Mouse (Mus musculus): ENCODE results near the gene Igfbp6. TPM values are rescaled to one million over a fixed set of nuclear protein-coding genes. Genes with fewer than 3 reads are reported as not detected.

Igfbp6 gene
- polyA plus RNA-seq, 1 experiment from 2014 or later: 1.6 TPM

GRCm38 (mm10) chr15:102176571-102177316 lies 32.6 kb downstream of the Igfbp6 start:
- no peak for DNase-seq
- Histone ChIP-seq H3K9me3 (ENCODE audit: control insufficient read depth, low read length) (no peaks in the 10 kb centered on the region), H3K4me3 (replicated peaks; ENCODE audit: low read depth, low read length) (no peak overlapping the region), H3K4me2 (ENCODE audit: low read length) (no peak overlapping the region), H3K27me3 (ENCODE audit: control insufficient read depth, insufficient read depth, low read length) (no peaks in the 10 kb centered on the region), H3K9ac (replicated peaks; ENCODE audit: low read length) (no peak overlapping the region), H3K27ac (replicated peaks; ENCODE audit: low read depth, low read length) (no peak overlapping the region), H3K4me1 (ENCODE audit: control insufficient read depth, insufficient read depth, low read length) (no peaks in the 10 kb centered on the region), H3K36me3 (ENCODE audit: control insufficient read depth, insufficient read depth, low read length) (0 out of 2 replicates have a peak, but pooled peaks cover 6% of the 10 kb centered on the region)
- 91% methylated on average over 7 of the region's 7 CpGs for WGBS
- no peak for ATAC-seq (ENCODE audit: low FRiP score, low TSS enrichment)

- H3K4me2 ChIP-seq (ENCODE audit: low read length): no peak overlapping the region
- ATAC-seq (ENCODE audit: low FRiP score, low TSS enrichment) (no peak), DNase-seq (no peak)
- H3K4me3 ChIP-seq (replicated peaks; ENCODE audit: low read depth, low read length): no peak overlapping the region
- H3K9ac ChIP-seq (replicated peaks; ENCODE audit: low read length): no peak overlapping the region
- H3K27ac ChIP-seq (replicated peaks; ENCODE audit: low read depth, low read length): no peak overlapping the region
- H3K36me3 ChIP-seq (ENCODE audit: control insufficient read depth, insufficient read depth, low read length): 0 out of 2 replicates have a peak, but pooled peaks cover 6% of the 10 kb centered on the region
- H3K27me3 ChIP-seq (ENCODE audit: control insufficient read depth, insufficient read depth, low read length): no peaks in the 10 kb centered on the region
- WGBS: 84% methylated on average over 8 of the region's 8 CpGs
- no peaks in the 10 kb centered on the region for H3K9me3 ChIP-seq (ENCODE audit: control insufficient read depth, low read length)
- no peaks in the 10 kb centered on the region for H3K4me1 ChIP-seq (ENCODE audit: control insufficient read depth, insufficient read depth, low read length)
These were observed 33.3 kb downstream of the Igfbp6 start for GRCm38 (mm10) chr15:102177417-102177816.

DNA sequence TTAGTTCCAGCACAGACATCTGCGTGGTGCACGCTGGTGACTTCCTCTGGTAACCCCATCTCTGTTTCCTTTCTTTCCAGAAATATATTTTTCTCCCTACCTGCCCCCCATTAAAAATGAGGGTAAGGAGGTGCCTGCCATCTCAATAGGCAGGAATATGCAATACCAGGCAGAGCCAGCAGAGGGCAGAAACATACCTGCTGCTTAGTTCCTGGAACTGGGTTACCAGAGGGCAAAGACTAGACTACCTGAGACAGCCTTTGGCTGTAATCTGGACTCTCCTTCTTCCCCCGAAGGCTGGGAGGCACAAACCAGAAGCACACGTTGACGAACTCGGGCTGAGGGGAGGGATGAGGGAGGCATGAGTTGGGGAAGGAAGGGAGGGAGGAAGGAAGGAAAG lies 34.1 kb downstream of the Igfbp6 start:
- H3K9me3 ChIP-seq (ENCODE audit: control insufficient read depth, low read length): no peaks in the 10 kb centered on the region
- H3K36me3 ChIP-seq (ENCODE audit: control insufficient read depth, insufficient read depth, low read length): 0 out of 2 replicates have a peak, but pooled peaks cover 6% of the 10 kb centered on the region
- H3K4me3 ChIP-seq (replicated peaks; ENCODE audit: low read depth, low read length): no peak overlapping the region
- H3K4me2 ChIP-seq (ENCODE audit: low read length): no peak overlapping the region
- DNase-seq (peak; percentile 85), ATAC-seq (ENCODE audit: low FRiP score, low TSS enrichment) (no peak)
- H3K27ac ChIP-seq (replicated peaks; ENCODE audit: low read depth, low read length): no peak overlapping the region
- no peaks in the 10 kb centered on the region for H3K4me1 ChIP-seq (ENCODE audit: control insufficient read depth, insufficient read depth, low read length)
- H3K27me3 ChIP-seq (ENCODE audit: control insufficient read depth, insufficient read depth, low read length): no peaks in the 10 kb centered on the region
- no peak overlapping the region for H3K9ac ChIP-seq (replicated peaks; ENCODE audit: low read length)
- WGBS: 16% methylated on average over 6 of the region's 6 CpGs

GRCm38 (mm10) chr15:102179106-102179505 lies 34.9 kb downstream of the Igfbp6 start:
- ATAC-seq (ENCODE audit: low FRiP score, low TSS enrichment): no peak
- H3K36me3 ChIP-seq (ENCODE audit: control insufficient read depth, insufficient read depth, low read length): 0 out of 2 replicates have a peak, but pooled peaks cover 6% of the 10 kb centered on the region
- H3K4me3 ChIP-seq (replicated peaks; ENCODE audit: low read depth, low read length): no peak overlapping the region
- H3K27ac ChIP-seq (replicated peaks; ENCODE audit: low read depth, low read length): no peak overlapping the region
- H3K27me3 ChIP-seq (ENCODE audit: control insufficient read depth, insufficient read depth, low read length): no peaks in the 10 kb centered on the region
- no peak overlapping the region for H3K4me2 ChIP-seq (ENCODE audit: low read length)
- H3K4me1 ChIP-seq (ENCODE audit: control insufficient read depth, insufficient read depth, low read length): no peaks in the 10 kb centered on the region
- 80% methylated on average over 9 of the region's 9 CpGs for WGBS
- no peak for DNase-seq
- no peak overlapping the region for H3K9ac ChIP-seq (replicated peaks; ENCODE audit: low read length)
- H3K9me3 ChIP-seq (ENCODE audit: control insufficient read depth, low read length): no peaks in the 10 kb centered on the region

DNA sequence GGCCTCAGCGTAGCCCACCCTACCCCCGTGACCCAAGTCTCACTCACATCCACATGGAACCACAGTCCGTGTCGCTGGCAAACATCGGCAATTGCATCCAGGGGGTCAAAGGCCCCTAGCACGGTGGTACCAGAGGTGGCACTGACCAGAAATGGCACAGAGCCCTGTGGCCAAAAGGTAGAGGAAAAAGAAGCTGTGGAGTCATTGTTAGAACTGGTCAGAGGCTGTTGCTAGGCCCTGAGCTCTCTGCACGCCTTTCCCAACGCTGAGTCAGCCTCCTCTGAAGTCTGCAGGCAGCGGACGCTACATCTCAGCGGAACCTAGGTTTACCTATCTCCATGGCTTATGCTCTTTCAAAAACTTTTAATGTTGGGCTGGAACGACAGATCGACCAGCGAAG lies 35.8 kb downstream of the Igfbp6 start:
- no peak overlapping the region for H3K4me3 ChIP-seq (replicated peaks; ENCODE audit: low read depth, low read length)
- H3K36me3 ChIP-seq (ENCODE audit: control insufficient read depth, insufficient read depth, low read length): 0 out of 2 replicates have a peak, but pooled peaks cover 9% of the 10 kb centered on the region
- no peak for ATAC-seq (ENCODE audit: low FRiP score, low TSS enrichment)
- H3K27ac ChIP-seq (replicated peaks; ENCODE audit: low read depth, low read length): no peak overlapping the region
- WGBS: 91% methylated on average over 14 of the region's 14 CpGs
- no peak for DNase-seq
- H3K9ac ChIP-seq (replicated peaks; ENCODE audit: low read length): no peak overlapping the region
- no peaks in the 10 kb centered on the region for H3K27me3 ChIP-seq (ENCODE audit: control insufficient read depth, insufficient read depth, low read length)
- H3K4me2 ChIP-seq (ENCODE audit: low read length): no peak overlapping the region
- H3K9me3 ChIP-seq (ENCODE audit: control insufficient read depth, low read length): no peaks in the 10 kb centered on the region
- H3K4me1 ChIP-seq (ENCODE audit: control insufficient read depth, insufficient read depth, low read length): no peaks in the 10 kb centered on the region

- Histone ChIP-seq H3K4me1 (ENCODE audit: control insufficient read depth, insufficient read depth, low read length) (no peaks in the 10 kb centered on the region), H3K4me3 (replicated peaks; ENCODE audit: low read depth, low read length) (no peak overlapping the region), H3K27me3 (ENCODE audit: control insufficient read depth, insufficient read depth, low read length) (no peaks in the 10 kb centered on the region), H3K36me3 (ENCODE audit: control insufficient read depth, insufficient read depth, low read length) (0 out of 2 replicates have a peak, but pooled peaks cover 10% of the 10 kb centered on the region), H3K9ac (replicated peaks; ENCODE audit: low read length) (no peak overlapping the region), H3K9me3 (ENCODE audit: control insufficient read depth, low read length) (no peaks in the 10 kb centered on the region), H3K27ac (replicated peaks; ENCODE audit: low read depth, low read length) (no peak overlapping the region), H3K4me2 (ENCODE audit: low read length) (no peak overlapping the region)
- no peak for DNase-seq
- ATAC-seq (ENCODE audit: low FRiP score, low TSS enrichment): no peak
- 89% methylated on average over 3 of the region's 3 CpGs for WGBS
These were observed 38.9 kb downstream of the Igfbp6 start for GRCm38 (mm10) chr15:102183076-102183475.

- DNase-seq: no peak
- Histone ChIP-seq H3K9me3 (ENCODE audit: control insufficient read depth, low read length) (no peaks in the 10 kb centered on the region), H3K4me3 (replicated peaks; ENCODE audit: low read depth, low read length) (no peak overlapping the region), H3K4me2 (ENCODE audit: low read length) (no peak overlapping the region), H3K27me3 (ENCODE audit: control insufficient read depth, insufficient read depth, low read length) (no peaks in the 10 kb centered on the region), H3K36me3 (ENCODE audit: control insufficient read depth, insufficient read depth, low read length) (0 out of 2 replicates have a peak, but pooled peaks cover 8% of the 10 kb centered on the region), H3K9ac (replicated peaks; ENCODE audit: low read length) (no peak overlapping the region), H3K4me1 (ENCODE audit: control insufficient read depth, insufficient read depth, low read length) (no peaks in the 10 kb centered on the region), H3K27ac (replicated peaks; ENCODE audit: low read depth, low read length) (no peak overlapping the region)
- ATAC-seq (ENCODE audit: low FRiP score, low TSS enrichment): no peak
- WGBS: 84% methylated on average over 11 of the region's 11 CpGs
These were observed 42.1 kb downstream of the Igfbp6 start for GRCm38 (mm10) chr15:102186239-102186638.

DNA sequence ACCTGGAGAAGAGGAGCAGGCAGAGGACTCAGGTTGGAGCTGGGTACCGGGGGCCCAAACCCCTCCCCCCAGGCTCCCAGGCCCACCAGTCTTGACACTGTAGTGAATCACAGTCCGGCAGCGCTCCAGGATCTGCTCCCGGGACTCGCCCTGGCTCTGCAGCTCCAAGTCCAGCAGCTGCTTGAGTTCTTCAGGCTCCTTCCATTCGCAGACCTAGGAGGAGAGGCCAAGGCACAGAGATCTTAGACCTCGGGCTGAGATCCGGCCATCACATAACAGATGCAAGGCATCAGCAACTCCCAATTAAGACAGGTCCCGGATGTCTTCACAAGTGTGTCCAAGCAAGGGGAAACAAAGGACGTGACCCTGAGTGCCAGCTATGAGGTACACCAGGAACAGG lies 43.9 kb downstream of the Igfbp6 start:
- no peak overlapping the region for H3K9ac ChIP-seq (replicated peaks; ENCODE audit: low read length)
- H3K36me3 ChIP-seq (ENCODE audit: control insufficient read depth, insufficient read depth, low read length): 0 out of 2 replicates have a peak, but pooled peaks cover 8% of the 10 kb centered on the region
- no peak overlapping the region for H3K4me3 ChIP-seq (replicated peaks; ENCODE audit: low read depth, low read length)
- H3K27me3 ChIP-seq (ENCODE audit: control insufficient read depth, insufficient read depth, low read length): no peaks in the 10 kb centered on the region
- DNase-seq (no peak), ATAC-seq (ENCODE audit: low FRiP score, low TSS enrichment) (no peak)
- WGBS: 95% methylated on average over 10 of the region's 10 CpGs
- H3K4me1 ChIP-seq (ENCODE audit: control insufficient read depth, insufficient read depth, low read length): no peaks in the 10 kb centered on the region
- H3K4me2 ChIP-seq (ENCODE audit: low read length): no peak overlapping the region
- H3K9me3 ChIP-seq (ENCODE audit: control insufficient read depth, low read length): no peaks in the 10 kb centered on the region
- no peak overlapping the region for H3K27ac ChIP-seq (replicated peaks; ENCODE audit: low read depth, low read length)

- Histone ChIP-seq H3K9ac (replicated peaks; ENCODE audit: low read length) (no peak overlapping the region), H3K36me3 (ENCODE audit: control insufficient read depth, insufficient read depth, low read length) (0 out of 2 replicates have a peak, but pooled peaks cover 8% of the 10 kb centered on the region), H3K4me3 (replicated peaks; ENCODE audit: low read depth, low read length) (no peak overlapping the region), H3K4me2 (ENCODE audit: low read length) (no peak overlapping the region), H3K27me3 (ENCODE audit: control insufficient read depth, insufficient read depth, low read length) (no peaks in the 10 kb centered on the region), H3K27ac (replicated peaks; ENCODE audit: low read depth, low read length) (no peak overlapping the region), H3K9me3 (ENCODE audit: control insufficient read depth, low read length) (no peaks in the 10 kb centered on the region), H3K4me1 (ENCODE audit: control insufficient read depth, insufficient read depth, low read length) (no peaks in the 10 kb centered on the region)
- 57% methylated on average over 6 of the region's 6 CpGs for WGBS
- DNase-seq (no peak), ATAC-seq (ENCODE audit: low FRiP score, low TSS enrichment) (no peak)
These were observed 44.7 kb downstream of the Igfbp6 start for GRCm38 (mm10) chr15:102188883-102189282.
